Mouse (Mus musculus) large intestine, adult 2 months (tissue): ENCODE measurements at regions not wholly inside any gene's neighbourhood (a gene's known extent, or its start where the extent isn't known, plus 50 kb on each side); places are given as distances from the start of the nearest gene placed in this dataset.

ENCODE experiments used
- DNase-seq: peaks from one replicate; pipeline ENCODE4 v3.0.0-alpha.2; 2012; ENCODE audit warnings: low read depth, low spot score
- WGBS: fragments of 180-500 bp; shearing (Covaris S2); methylation state at CpG from one replicate; pipeline ENCODE4 v1.1.7; 2018; 5-methylcytosine and 5-hydroxymethylcytosine counted together

- DNase-seq, result peak; percentile 2
- WGBS, result 50% methylated on average over 8 of the region's 8 CpGs
Observed at GRCm38 (mm10) chr2:72614256-72614655, 138.3 kb downstream of the Cdca7 start.

DNA sequence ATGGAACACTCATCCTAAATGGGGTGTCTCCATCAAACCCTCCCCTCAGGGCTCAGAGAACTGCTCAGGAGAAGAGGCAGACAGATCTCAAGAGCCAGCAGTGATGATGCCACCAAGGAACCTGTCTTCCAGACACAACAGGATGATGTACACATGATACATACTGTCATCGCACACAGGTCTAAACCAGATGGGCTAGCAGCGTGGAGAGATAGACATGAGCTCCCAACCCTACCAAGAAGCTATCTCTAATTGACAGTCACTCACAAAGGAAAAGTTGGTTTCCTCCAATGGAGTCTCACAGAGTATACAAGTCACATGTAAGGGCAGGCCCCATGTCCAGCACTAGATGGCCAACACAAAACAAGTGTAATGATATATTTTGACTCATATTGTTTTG lies 139.9 kb downstream of the Cdca7 start:
- DNase-seq, result no peak
- WGBS, result 99% methylated on average over 2 of the region's 2 CpGs

- DNase-seq, result no peak
Observed at GRCm38 (mm10) chr2:72616412-72616811, 140.5 kb downstream of the Cdca7 start.

GRCm38 (mm10) chr2:72619446-72619845 lies 143.5 kb downstream of the Cdca7 start:
- DNase-seq, result no peak
- WGBS, result 49% methylated on average over 4 of the region's 4 CpGs

- DNase-seq, result no peak
- WGBS, result 13% methylated on average over 9 of the region's 9 CpGs
Observed at GRCm38 (mm10) chr2:72620182-72620652, 144.3 kb downstream of the Cdca7 start.

- no peak for DNase-seq
- WGBS, result 48% methylated on average over 3 of the region's 3 CpGs
Observed at GRCm38 (mm10) chr2:72627915-72628314, 152.0 kb downstream of the Cdca7 start.

GRCm38 (mm10) chr2:72628626-72629470 lies 152.9 kb downstream of the Cdca7 start:
- WGBS, result 55% methylated on average over 16 of the region's 16 CpGs
- no peak for DNase-seq

GRCm38 (mm10) chr2:72629691-72630461 lies 153.9 kb downstream of the Cdca7 start:
- DNase-seq, result no peak
- 81% methylated on average over 14 of the region's 14 CpGs for WGBS

GRCm38 (mm10) chr2:72637881-72638620 lies 162.1 kb downstream of the Cdca7 start:
- no peak for DNase-seq
- 61% methylated on average over 9 of the region's 9 CpGs for WGBS

DNA sequence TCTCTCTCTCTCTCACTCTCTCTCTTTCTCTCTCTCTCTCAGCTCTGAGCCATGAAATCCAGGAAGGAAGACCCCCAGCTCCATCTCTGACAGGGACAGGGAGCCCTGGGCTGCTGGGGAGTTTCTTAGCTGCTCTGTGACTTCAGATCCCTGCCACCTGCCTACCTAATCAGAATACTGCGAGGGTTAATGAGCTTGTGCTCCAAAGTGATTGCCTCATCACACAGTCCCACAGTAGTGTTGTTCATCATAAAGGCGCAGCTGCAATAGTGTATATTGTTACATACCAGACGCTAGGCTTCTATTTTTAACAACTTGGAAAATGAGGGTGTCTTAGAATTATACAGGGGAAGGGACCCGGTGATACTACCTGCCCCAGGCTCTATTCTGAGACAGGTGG lies 163.1 kb downstream of the Cdca7 start:
- WGBS, result 44% methylated on average over 4 of the region's 4 CpGs
- no peak for DNase-seq

- no peak for DNase-seq
Observed at GRCm38 (mm10) chr2:72641228-72641627, 165.3 kb downstream of the Cdca7 start.

DNA sequence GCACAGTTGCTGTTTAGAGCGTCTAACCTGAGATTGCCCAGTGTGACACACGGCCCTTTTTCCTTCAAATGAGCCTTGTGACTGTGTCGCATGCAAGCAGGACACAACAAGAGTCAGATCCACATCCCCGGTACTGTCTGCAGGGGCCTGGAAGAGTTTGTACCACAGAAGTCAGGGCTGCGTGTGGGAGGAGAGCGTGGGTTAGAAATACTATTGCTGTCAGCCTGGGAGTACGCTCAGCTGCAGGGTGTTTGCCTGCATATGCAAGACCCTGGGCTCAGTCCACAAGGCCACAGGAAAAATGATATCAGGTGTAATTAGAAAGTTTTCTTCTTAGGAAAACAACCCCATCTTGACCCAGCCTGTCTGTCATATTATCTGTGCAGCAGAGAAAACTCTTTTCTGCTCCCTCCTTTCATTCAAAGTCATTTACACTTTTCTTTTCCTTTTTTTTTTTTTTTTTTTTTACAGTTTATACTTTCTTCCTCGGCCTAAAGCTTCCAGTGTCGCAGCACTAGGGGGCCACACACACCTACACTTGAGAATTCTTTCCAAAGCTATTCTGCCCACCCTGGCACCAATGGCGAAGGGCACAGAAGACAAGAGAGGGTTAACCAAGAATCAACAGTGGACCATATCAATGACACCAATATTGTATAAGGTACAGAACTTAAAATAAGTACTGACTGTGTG lies 168.3 kb downstream of the Cdca7 start:
- WGBS, result 84% methylated on average over 10 of the region's 10 CpGs
- DNase-seq, result no peak

DNA sequence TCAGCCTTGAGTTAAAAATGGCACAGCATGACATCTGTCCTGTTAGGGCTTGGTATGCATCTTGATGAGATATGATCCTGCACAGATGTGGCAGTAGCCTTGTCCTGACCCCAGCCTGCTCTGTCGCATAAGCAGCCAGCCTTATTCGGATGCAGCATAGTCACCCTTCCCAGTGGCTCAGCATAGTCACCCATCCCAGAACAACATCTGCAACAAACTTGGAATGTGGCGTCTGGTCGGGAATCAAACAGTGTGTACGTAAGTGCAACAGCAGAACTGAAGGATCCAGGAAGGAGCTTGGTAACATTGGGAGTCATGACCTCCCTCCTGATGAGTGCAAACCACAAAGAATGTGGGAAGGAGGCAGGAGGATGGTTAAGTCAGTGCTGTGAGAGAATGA lies 171.7 kb downstream of the Cdca7 start:
- WGBS, result 75% methylated on average over 5 of the region's 5 CpGs
- DNase-seq, result no peak

DNA sequence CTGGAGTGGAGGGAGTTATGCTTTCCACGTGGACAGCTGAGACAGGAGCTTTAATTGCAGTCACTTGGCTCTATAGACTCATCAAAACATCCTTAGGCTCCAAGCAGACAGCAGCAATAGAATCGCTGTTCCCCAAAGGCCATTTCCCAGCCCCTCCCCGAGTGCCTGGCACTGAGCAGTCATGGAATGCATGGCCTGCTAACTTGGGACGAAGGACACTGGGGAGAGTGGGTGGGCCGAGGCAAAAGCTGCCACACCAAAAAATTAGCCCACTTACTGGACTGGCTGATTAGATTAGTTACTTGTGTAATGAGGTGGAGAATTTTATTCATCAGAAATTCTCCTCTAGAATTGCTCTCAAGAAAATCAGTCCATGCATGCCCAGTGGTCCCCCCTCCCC lies 172.3 kb downstream of the Cdca7 start:
- WGBS, result 66% methylated on average over 5 of the region's 5 CpGs
- no peak for DNase-seq

DNA sequence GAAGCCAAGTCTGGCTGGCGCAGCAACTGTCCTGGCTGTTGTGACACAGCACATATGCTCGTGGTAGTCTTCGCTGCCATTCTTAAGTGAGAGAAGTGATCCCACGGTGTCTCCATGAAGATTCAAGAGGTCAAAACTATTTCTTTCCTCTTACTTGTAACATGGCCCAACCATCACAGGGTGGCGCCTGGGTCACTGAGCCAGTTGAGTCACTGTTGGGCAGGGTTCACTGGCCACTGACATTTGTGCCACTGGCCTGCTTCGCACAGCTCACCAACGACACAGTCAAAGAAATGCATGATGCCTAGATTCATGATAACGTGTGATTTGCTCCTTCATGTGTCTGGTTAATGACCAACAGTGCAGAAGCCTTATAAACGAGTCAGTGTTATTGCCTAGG lies 179.9 kb downstream of the Cdca7 start:
- no peak for DNase-seq

DNA sequence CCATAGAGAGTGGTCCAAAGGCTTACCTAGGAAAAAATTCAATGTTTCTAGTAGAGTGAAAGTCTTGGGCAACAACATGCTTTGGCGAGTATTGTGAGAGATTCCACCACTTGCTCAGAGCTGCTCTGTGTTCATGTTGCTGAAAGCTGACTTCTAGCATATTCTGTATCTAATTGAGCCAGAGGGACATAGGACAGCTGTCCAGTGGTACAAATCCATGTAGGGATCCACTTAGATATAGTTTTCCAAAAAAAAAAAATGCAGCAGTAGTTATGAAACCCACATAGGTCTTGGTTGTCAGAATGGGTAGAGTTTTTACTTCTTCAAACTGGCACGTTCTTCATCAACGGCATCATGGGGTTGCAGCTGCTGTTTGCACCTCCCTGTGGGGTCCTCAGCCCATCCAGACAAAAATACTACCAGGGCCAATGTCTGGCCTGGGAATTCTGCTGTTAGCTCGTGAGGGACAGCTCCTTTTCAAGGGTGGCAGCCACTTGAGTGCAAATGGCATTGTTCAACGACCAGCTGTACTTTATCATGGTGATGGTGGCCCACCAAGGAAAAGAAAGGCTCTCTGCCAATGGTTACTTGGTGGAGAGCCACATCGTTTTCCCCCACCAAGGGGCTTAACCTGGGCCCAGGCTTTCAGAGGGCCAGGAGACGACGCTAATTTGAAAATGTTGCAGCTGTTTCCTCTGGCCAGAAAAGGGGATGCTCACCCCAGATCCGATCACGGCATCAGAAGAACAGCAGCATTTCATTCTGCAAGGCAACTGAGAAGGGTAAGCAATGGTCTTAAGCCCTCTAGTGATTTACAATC lies 181.4 kb downstream of the Cdca7 start:
- WGBS, result 71% methylated on average over 10 of the region's 10 CpGs
- DNase-seq, result no peak

More for the DNA sequence above, 179.9 kb downstream of the Cdca7 start:
- 64% methylated on average over 9 of the region's 9 CpGs for WGBS

GRCm38 (mm10) chr2:72662396-72662795 lies 186.4 kb downstream of the Cdca7 start:
- no peak for DNase-seq
- 78% methylated on average over 7 of the region's 7 CpGs for WGBS

- no peak for DNase-seq
- 53% methylated on average over 8 of the region's 8 CpGs for WGBS
Observed at GRCm38 (mm10) chr2:72662979-72663780, 187.2 kb downstream of the Cdca7 start.
